Mouse (Mus musculus) heart, adult 9 months (tissue): ENCODE measurements around the gene Tnk1.

ENCODE experiments used
- DNase-seq, 2 experiments: peaks; one replicate each; pipeline ENCODE4 v3.0.0; 2022; ENCODE audit warnings: low spot score in 2 of 2

Tnk1 gene

GRCm38 (mm10) chr11:69858113-69858998, at the start of gene Tnk1:
Tnk1 (minus strand) TSS chr11:69858730.
- no peak for DNase-seq

GRCm38 (mm10) chr11:69904311-69904710, 45.8 kb upstream of the Tnk1 start:
- DNase-seq = no peak

GRCm38 (mm10) chr11:69902972-69903371, 44.4 kb upstream of the Tnk1 start:
- no peak for DNase-seq

GRCm38 (mm10) chr11:69901993-69902392, 43.5 kb upstream of the Tnk1 start:
- peak in 1 of 2 experiments; percentile 27 for DNase-seq

GRCm38 (mm10) chr11:69901406-69901846, 42.9 kb upstream of the Tnk1 start:
- DNase-seq = peak; percentile 97 to 98

GRCm38 (mm10) chr11:69900471-69901405, 42.2 kb upstream of the Tnk1 start, which contains the start of the genes 2810408A11Rik and Neurl4:
2810408A11Rik (minus strand) TSS chr11:69900987.
Neurl4 (plus strand) TSS chr11:69901072.
- peak; percentile 93 to 94 for DNase-seq

GRCm38 (mm10) chr11:69899870-69900269, 41.3 kb upstream of the Tnk1 start:
- no peak for DNase-seq

GRCm38 (mm10) chr11:69895291-69895690, 36.8 kb upstream of the Tnk1 start, which contains the start of gene Acap1:
Acap1 (minus strand) TSS chr11:69895539.
- no peak for DNase-seq

GRCm38 (mm10) chr11:69894671-69895070, 36.1 kb upstream of the Tnk1 start:
- no peak for DNase-seq

GRCm38 (mm10) chr11:69891482-69891881, 33.0 kb upstream of the Tnk1 start:
- DNase-seq = no peak

GRCm38 (mm10) chr11:69886907-69887635, 28.5 kb upstream of the Tnk1 start:
- no peak for DNase-seq

- DNase-seq = no peak
Measured at GRCm38 (mm10) chr11:69884663-69885062, 26.1 kb upstream of the Tnk1 start.

GRCm38 (mm10) chr11:69884240-69884639, 25.7 kb upstream of the Tnk1 start:
- peak in 1 of 2 experiments; percentile 26 for DNase-seq

- no peak for DNase-seq
Measured at GRCm38 (mm10) chr11:69883527-69884151, 25.1 kb upstream of the Tnk1 start.

- DNase-seq = no peak
Measured at GRCm38 (mm10) chr11:69883066-69883465, 24.5 kb upstream of the Tnk1 start.

- DNase-seq = no peak
Measured at GRCm38 (mm10) chr11:69881787-69882670, 23.5 kb upstream of the Tnk1 start.

GRCm38 (mm10) chr11:69880853-69881603, 22.5 kb upstream of the Tnk1 start, which contains the start of gene Kctd11:
Kctd11 (minus strand) TSS chr11:69881406.
- DNase-seq = peak; percentile 95 to 97

- DNase-seq = no peak
Measured at GRCm38 (mm10) chr11:69880506-69880852, 21.9 kb upstream of the Tnk1 start.

- DNase-seq = no peak
Measured at GRCm38 (mm10) chr11:69879711-69880110, 21.2 kb upstream of the Tnk1 start.
